Mouse (Mus musculus): ENCODE measurements around the gene Casp4.

Casp4 gene

GRCm38 (mm10) chr9:5308561-5308960 lies at the start of gene Casp4:
Casp4 (plus strand) TSS chr9:5308828.
- peak; percentile 25 for DNase-seq

GRCm38 (mm10) chr9:5263951-5264475 lies 44.6 kb upstream of the Casp4 start:
- no peak for DNase-seq

DNA sequence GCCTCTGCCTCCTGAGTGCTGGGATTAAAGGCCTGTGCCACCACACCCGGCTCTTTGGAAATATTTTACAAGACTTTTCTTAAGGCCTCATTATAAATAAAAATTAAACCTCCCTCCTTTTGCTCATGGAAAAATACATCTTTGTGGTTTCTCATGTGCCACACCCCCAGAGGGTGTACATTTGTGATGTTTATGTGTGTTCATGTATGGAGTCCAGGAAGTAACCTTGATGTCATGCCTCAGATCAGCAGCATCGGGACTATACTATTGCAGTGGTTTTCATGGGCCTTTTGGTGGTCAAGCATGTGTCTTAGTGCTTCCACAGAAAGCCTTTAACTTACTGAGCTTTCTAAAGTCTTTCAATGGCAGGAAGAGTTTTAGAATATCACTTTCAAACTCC lies 38.4 kb upstream of the Casp4 start:
- no peak for DNase-seq

GRCm38 (mm10) chr9:5270884-5271283 lies 37.7 kb upstream of the Casp4 start:
- no peak for DNase-seq

DNA sequence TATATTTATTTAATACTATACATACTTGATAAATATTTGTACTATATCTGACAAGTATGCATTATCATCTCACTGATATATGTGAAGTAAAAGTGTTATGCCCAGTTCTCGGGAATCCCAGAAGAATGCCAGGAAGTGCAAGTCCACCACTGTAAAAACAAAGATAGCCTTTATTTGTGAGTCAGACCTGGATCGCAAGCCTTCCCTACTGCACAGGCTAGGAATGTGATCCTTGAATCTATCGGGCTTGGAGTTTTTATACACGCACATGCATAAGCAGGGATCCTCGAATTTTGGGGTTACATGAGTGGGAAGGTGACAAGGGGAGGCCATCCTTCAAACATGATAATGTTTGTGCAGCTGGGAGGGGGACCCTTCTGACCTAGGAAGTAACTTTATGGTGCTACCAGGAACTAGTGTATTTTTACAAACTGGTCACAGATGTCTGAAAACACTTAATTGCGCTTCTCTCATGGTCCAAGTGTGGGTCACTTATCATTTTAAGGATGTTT lies 37.2 kb upstream of the Casp4 start:
- no peak for DNase-seq

DNA sequence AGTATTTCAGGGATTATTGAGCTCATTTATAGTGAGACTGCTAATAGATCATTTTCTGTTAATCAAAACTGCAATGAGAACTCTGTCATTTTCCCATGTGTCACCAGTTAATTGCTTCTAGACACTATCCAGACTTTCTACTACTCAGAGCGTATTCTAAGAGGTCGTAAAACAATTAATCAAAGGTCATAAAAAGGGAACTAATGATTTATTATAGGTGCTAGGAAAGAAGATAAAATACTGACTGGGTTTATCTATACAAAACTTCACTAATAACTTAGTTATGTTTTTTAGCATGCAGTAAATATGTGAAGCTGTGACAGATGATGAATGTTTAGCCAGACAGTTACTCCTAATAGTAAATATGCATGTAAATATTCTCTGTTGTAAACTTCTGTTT lies 22.6 kb upstream of the Casp4 start:
- no peak for DNase-seq

- no peak for DNase-seq
Measured at GRCm38 (mm10) chr9:5286597-5286996, 22.0 kb upstream of the Casp4 start.

DNA sequence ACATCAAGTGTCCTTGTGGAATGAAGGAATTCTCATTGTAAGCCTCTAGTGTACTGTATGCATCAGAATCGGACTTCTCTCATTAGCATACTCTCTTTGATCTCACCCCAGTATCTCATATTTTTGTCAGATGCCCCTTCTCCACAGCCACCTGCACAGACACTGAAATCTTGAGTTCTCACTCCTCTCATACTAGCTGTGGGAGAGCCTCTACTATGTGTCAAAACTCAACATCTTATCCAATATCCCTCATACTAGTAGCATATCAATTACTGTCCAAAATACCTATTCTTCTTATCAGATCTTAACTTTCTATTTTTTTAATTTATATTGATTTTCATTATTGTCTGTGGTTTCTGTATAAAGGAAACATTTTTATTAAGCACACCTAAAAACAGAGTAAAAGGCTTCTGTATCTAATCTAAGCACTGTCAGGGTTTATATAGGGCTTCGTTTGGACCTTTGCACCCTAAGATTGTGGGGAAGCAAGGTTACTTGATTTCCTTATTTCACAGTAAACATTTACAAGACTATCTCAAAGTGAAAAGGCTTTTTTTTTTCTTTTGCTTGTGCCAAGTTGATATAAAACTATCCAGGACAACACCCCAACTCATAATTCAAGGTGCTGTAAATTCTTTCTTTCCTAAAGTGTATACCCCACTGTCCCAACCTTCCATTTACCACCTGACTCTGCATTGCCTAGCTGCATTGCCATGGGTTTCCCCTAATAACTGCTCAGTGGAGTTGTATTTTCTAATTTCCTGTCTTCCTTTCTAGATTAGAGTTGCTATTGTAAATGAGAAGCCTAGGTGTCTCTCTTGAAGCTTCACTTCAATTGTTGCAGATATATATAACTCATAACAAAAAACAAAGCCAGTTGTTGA lies 12.0 kb upstream of the Casp4 start:
- DNase-seq, result no peak

- DNase-seq, result no peak
Measured at GRCm38 (mm10) chr9:5298329-5299131, 10.1 kb upstream of the Casp4 start, which contains the start of gene Casp1. Casp1 (plus strand) TSS chr9:5298517.

- no peak for DNase-seq
Measured at GRCm38 (mm10) chr9:5299132-5299381, 9.6 kb upstream of the Casp4 start.

DNA sequence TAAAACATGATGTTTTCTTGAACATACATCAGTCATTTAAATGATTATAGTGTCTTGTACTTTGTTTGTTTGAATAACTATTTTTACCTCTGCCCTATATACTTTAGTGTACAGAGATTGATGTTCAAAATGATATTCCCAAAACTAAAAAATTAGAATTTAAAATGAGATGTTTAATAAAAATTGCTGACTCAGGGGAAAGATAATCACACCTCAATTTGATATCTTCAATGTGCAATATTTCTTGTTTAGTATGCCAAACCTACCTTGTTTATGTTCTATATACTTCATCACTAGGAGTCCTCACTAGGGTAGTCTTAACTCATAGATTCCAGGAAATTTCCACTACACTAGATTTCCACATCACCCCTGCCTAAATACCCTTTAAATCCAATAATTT lies 1.5 kb downstream of the Casp4 start:
- DNase-seq, result no peak

DNA sequence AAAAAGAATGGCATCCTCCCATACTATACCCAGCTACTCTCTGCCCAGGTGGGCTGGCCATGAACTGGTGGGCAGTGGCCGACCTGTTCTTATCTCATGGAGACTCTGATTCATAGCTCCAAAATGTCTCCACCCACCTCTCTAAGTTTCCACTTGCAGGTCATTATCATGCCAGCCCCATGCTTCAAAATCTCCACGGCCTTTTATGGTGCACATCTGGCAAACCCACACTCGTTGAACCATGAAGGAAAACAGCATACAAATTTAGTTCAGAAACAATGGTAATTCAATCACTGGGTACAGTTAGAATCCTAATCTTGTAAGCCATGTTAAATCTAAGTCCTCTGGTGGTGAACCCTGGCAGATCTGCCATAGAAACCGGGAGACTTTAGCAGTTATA lies 2.8 kb downstream of the Casp4 start:
- no peak for DNase-seq

DNA sequence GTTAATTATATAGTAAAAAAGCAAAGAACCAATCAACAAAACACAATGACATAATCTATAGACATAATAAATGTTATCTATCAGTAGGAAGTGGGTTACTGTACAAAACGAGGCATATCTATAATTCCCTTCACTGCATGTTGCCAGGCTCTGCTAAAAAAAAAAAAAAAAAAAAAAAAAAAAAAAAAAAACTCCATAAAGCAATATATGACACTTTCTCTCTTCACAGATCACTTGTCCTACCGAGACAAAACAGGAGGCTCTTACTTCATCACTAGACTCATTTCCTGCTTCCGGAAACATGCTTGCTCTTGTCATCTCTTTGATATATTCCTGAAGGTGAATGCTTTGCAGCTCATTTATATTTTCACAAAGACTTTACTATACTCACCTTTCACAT lies 19.6 kb downstream of the Casp4 start:
- no peak for DNase-seq

GRCm38 (mm10) chr9:5332441-5332840 lies 23.8 kb downstream of the Casp4 start:
- DNase-seq, result no peak

DNA sequence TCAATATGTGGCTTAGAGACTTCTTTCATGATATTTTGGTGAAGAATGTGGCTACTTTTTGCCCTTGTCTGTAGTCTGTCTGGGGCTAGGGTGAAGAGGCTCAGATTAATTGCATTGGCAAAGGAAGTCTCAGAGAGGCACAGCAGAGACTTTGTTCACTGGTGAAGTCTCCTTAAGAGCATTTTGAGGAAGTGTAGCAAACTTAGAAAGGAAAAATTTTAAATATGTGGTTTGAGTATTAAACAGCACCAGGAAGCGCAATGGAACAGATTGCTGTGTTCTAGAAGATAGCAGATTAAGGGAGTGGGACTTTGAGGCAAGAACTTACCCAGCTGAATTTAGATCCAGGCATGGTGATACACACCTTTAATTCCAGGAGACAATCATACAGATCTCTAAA lies 24.8 kb downstream of the Casp4 start:
- no peak for DNase-seq

GRCm38 (mm10) chr9:5343092-5343491 lies 34.5 kb downstream of the Casp4 start:
- DNase-seq, result no peak

- no peak for DNase-seq
Measured at GRCm38 (mm10) chr9:5344090-5344489, 35.5 kb downstream of the Casp4 start.

DNA sequence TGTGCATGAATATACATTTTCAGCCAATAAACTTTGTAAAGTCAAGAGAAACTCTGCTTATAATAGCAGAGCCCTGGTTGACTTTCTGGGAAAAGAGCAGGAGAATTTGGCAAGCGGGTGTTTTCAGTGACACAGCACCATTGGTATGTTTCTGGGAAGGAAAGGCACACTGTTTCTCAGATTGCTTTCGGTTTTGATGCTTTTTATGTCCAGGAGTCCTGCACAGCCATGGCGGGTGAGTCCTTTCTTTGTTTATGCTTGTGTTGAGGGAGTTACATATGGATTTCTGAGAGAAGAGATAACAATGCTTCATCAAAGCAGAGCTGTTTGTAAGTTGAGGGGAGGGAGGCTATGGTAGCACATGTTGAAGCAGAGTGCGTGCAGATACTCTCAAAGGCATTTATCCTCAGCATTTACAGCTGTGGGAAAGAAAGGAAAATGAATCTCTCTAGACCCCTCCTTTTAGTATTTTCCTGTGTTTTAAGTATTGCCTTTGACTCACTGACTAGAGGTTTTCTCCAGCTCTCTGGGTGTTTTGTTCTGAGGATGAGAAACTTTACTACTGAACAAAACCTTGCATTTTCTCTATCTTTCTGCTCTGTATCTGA lies 36.8 kb downstream of the Casp4 start, which contains the start of gene Casp12:
Casp12 (plus strand) TSS at position 140 of the 608 bp plus-strand sequence.
- DNase-seq, result peak; percentile 6

- no peak for DNase-seq
Measured at GRCm38 (mm10) chr9:5347381-5347780, 38.8 kb downstream of the Casp4 start.

GRCm38 (mm10) chr9:5353673-5354072 lies 45.0 kb downstream of the Casp4 start:
- DNase-seq, result no peak

DNA sequence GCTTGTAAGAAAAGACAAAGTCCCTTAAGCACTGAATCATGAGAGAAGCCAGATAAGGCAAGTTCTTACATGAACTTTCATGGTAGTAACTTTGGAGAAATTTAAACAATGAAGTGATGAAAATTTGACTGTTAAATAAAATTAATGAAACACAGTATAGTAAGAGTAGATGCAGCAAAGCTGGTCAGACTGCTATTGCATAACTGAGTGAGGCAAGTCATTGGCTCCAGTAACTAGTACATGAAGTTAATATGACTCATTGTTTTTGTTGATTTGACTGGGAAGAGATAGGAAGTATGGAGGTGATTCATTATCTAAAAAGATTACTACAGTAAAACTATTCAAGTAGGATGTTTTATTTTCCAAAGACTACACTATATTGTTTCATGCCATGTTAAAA lies 48.2 kb downstream of the Casp4 start:
- DNase-seq, result no peak
